Mouse (Mus musculus) G1E (cell line): ENCODE data around the gene Adarb1.

Experiments
- CTCF ChIP-seq: IDR thresholded peaks from 2 replicates; pipeline ENCODE4 v1.5.1; 2012; ENCODE audit warnings: low read depth, low read length, inconsistent platforms, mixed read lengths
- GATA1 ChIP-seq: IDR thresholded peaks from 2 replicates; pipeline ENCODE4 v1.6.1; 2012; ENCODE audit warnings: borderline replicate concordance, low read length, inconsistent platforms, mixed read lengths
- POLR2AphosphoS5 ChIP-seq: IDR thresholded peaks from 2 replicates; pipeline ENCODE4 v1.6.1; 2012; ENCODE audit warnings: low read depth, low read length, inconsistent platforms; ENCODE audit not compliant: insufficient replicate concordance

- TF ChIP-seq CTCF (no peak), POLR2AphosphoS5 (no peak), GATA1 (no peak)
These were observed 151.0 kb downstream of the Adarb1 start for GRCm38 (mm10) chr10:77267027-77267426.
